Mouse (Mus musculus): ENCODE data around the gene Olfr672. TPM values are rescaled to one million over a fixed set of nuclear protein-coding genes. Genes with fewer than 3 reads are reported as not detected.
"Not testable (repeated sequence)": the region's sequence is repeated elsewhere in the genome, so short reads cannot be mapped to it uniquely, and the experiment has no call there.

The Olfr672 gene
- polyA plus RNA-seq (2016; fragmentation: Nextera tagmentation; extraction: Ambion mirVana) = not detected in 2 replicates

- no peak for ATAC-seq (ENCODE audit: low FRiP score, low read depth)
- H3K4me3 ChIP-seq = no peak within 1 kb of the TSS
- no peaks in the 10 kb centered on the region for H3K4me1 ChIP-seq
- H3K9me3 ChIP-seq = no peaks in the 10 kb centered on the region
- no peak within 1 kb of the TSS for H3K4me2 ChIP-seq (replicated peaks)
- no peak within 1 kb of the TSS for H3K27ac ChIP-seq (replicated peaks)
- H3K27me3 ChIP-seq = no peaks in the 10 kb centered on the region
- no peaks in the 10 kb centered on the region for H3K36me3 ChIP-seq
- no peak within 1 kb of the TSS for H3K9ac ChIP-seq (replicated peaks)
These were observed at the start of gene Olfr672 for GRCm38 (mm10) chr7:105001929-105002328. TSS of gene Olfr672 (minus strand) at chr7:105002029.

- not testable (repeated sequence) for H3K4me2 ChIP-seq (replicated peaks); H3K9ac ChIP-seq (replicated peaks); H3K4me3 ChIP-seq; H3K4me1 ChIP-seq; H3K27ac ChIP-seq (replicated peaks); ATAC-seq (ENCODE audit: low FRiP score, low read depth); H3K9me3 ChIP-seq; H3K36me3 ChIP-seq; H3K27me3 ChIP-seq
- WGBS = 64% methylated on average over 5 of the region's 5 CpGs
These were observed 32.0 kb upstream of the Olfr672 start for GRCm38 (mm10) chr7:105033836-105034235.

- no peak for ATAC-seq (ENCODE audit: low FRiP score, low read depth)
- Histone ChIP-seq H3K27ac (replicated peaks) (no peak within 1 kb of the TSS), H3K36me3 (no peaks in the 10 kb centered on the region), H3K4me2 (replicated peaks) (no peak within 1 kb of the TSS), H3K4me3 (no peak within 1 kb of the TSS), H3K9me3 (no peaks in the 10 kb centered on the region), H3K9ac (replicated peaks) (no peak within 1 kb of the TSS), H3K27me3 (no peaks in the 10 kb centered on the region), H3K4me1 (no peaks in the 10 kb centered on the region)
These were observed 30.6 kb upstream of the Olfr672 start, which contains the start of gene Olfr676 for GRCm38 (mm10) chr7:105032398-105032797. TSS of gene Olfr676 (plus strand) at chr7:105032698.

GRCm38 (mm10) chr7:105028360-105028759 is 26.5 kb upstream of the Olfr672 start, which contains the start of gene Olfr675:
TSS of gene Olfr675 (minus strand) at chr7:105028460.
- no peaks in the 10 kb centered on the region for H3K27me3 ChIP-seq
- no peak within 1 kb of the TSS for H3K9ac ChIP-seq (replicated peaks)
- no peak within 1 kb of the TSS for H3K4me3 ChIP-seq
- H3K27ac ChIP-seq (replicated peaks) = no peak within 1 kb of the TSS
- no peaks in the 10 kb centered on the region for H3K36me3 ChIP-seq
- ATAC-seq (ENCODE audit: low FRiP score, low read depth) = no peak
- WGBS = 81% methylated on average over 1 of the region's 1 CpGs
- H3K4me1 ChIP-seq = no peaks in the 10 kb centered on the region
- H3K4me2 ChIP-seq (replicated peaks) = no peak within 1 kb of the TSS
- no peaks in the 10 kb centered on the region for H3K9me3 ChIP-seq

- Histone ChIP-seq H3K4me2 (replicated peaks) (no peak overlapping the region), H3K4me1 (no peaks in the 10 kb centered on the region), H3K36me3 (no peaks in the 10 kb centered on the region), H3K27ac (replicated peaks) (no peak overlapping the region), H3K9me3 (no peaks in the 10 kb centered on the region), H3K9ac (replicated peaks) (no peak overlapping the region), H3K27me3 (no peaks in the 10 kb centered on the region), H3K4me3 (no peak overlapping the region)
- no peak for ATAC-seq (ENCODE audit: low FRiP score, low read depth)
- 44% methylated on average over 1 of the region's 1 CpGs for WGBS
These were observed 20.7 kb upstream of the Olfr672 start for GRCm38 (mm10) chr7:105022530-105022929.

- ATAC-seq (ENCODE audit: low FRiP score, low read depth) = no peak
- Histone ChIP-seq H3K9me3 (0 out of 2 replicates have a peak, but pooled peaks cover 6% of the 10 kb centered on the region), H3K4me1 (no peaks in the 10 kb centered on the region), H3K4me2 (replicated peaks) (no peak within 1 kb of the TSS), H3K4me3 (no peak within 1 kb of the TSS), H3K27me3 (no peaks in the 10 kb centered on the region), H3K27ac (replicated peaks) (no peak within 1 kb of the TSS), H3K9ac (replicated peaks) (no peak within 1 kb of the TSS), H3K36me3 (no peaks in the 10 kb centered on the region)
- 74% methylated on average over 1 of the region's 1 CpGs for WGBS
These were observed 22.8 kb downstream of the Olfr672 start, which contains the start of gene Olfr671 for GRCm38 (mm10) chr7:104979026-104979425. TSS of gene Olfr671 (minus strand) at chr7:104979126.

- not testable (repeated sequence) for H3K4me3 ChIP-seq; H3K9ac ChIP-seq (replicated peaks); H3K4me2 ChIP-seq (replicated peaks); H3K4me1 ChIP-seq; ATAC-seq (ENCODE audit: low FRiP score, low read depth); H3K27me3 ChIP-seq; H3K36me3 ChIP-seq; H3K9me3 ChIP-seq; H3K27ac ChIP-seq (replicated peaks)
- 75% methylated on average over 2 of the region's 2 CpGs for WGBS
These were observed 29.3 kb downstream of the Olfr672 start for GRCm38 (mm10) chr7:104972507-104972906.

GRCm38 (mm10) chr7:104962520-104962919 is 39.3 kb downstream of the Olfr672 start, which contains the start of gene Olfr670:
TSS of gene Olfr670 (minus strand) at chr7:104962620.
- 66% methylated on average over 1 of the region's 1 CpGs for WGBS

GRCm38 (mm10) chr7:104950234-104950633 is 51.6 kb downstream of the Olfr672 start:
- ATAC-seq (ENCODE audit: low FRiP score, low read depth) = not testable (repeated sequence)

More at GRCm38 (mm10) chr7:104962520-104962919, 39.3 kb downstream of the Olfr672 start, which contains the start of gene Olfr670:
- no peak for ATAC-seq (ENCODE audit: low FRiP score, low read depth)
- H3K4me1 ChIP-seq = no peaks in the 10 kb centered on the region
- no peaks in the 10 kb centered on the region for H3K9me3 ChIP-seq
- no peak within 1 kb of the TSS for H3K27ac ChIP-seq (replicated peaks)
- no peaks in the 10 kb centered on the region for H3K36me3 ChIP-seq
- no peak within 1 kb of the TSS for H3K4me2 ChIP-seq (replicated peaks)
- H3K4me3 ChIP-seq = no peak within 1 kb of the TSS
- no peaks in the 10 kb centered on the region for H3K27me3 ChIP-seq
- no peak within 1 kb of the TSS for H3K9ac ChIP-seq (replicated peaks)

More at GRCm38 (mm10) chr7:104950234-104950633, 51.6 kb downstream of the Olfr672 start:
- not testable (repeated sequence) for H3K4me2 ChIP-seq (replicated peaks); H3K4me1 ChIP-seq; H3K27ac ChIP-seq (replicated peaks); H3K36me3 ChIP-seq; H3K4me3 ChIP-seq; H3K9ac ChIP-seq (replicated peaks); H3K27me3 ChIP-seq; H3K9me3 ChIP-seq
- WGBS = 96% methylated on average over 16 of the region's 16 CpGs

Other genes starting within 250 kb of the Olfr672 start
- gene Usp17le, start 224.6 kb downstream of the Olfr672 start, polyA plus RNA-seq (2016; fragmentation: Nextera tagmentation; extraction: Ambion mirVana) = not detected in 2 replicates
- gene Usp17lb, start 159.4 kb downstream of the Olfr672 start, polyA plus RNA-seq (2016; fragmentation: Nextera tagmentation; extraction: Ambion mirVana) = not detected in 2 replicates
- gene Usp17la, start 145.0 kb downstream of the Olfr672 start, polyA plus RNA-seq (2016; fragmentation: Nextera tagmentation; extraction: Ambion mirVana) = not detected in 2 replicates
- gene Olfr665, start 124.0 kb downstream of the Olfr672 start, polyA plus RNA-seq (2016; fragmentation: Nextera tagmentation; extraction: Ambion mirVana) = not detected in 2 replicates
- not detected in 2 replicates for gene Olfr666, start 106.1 kb downstream of the Olfr672 start, polyA plus RNA-seq (2016; fragmentation: Nextera tagmentation; extraction: Ambion mirVana)
- gene Olfr667, start 80.5 kb downstream of the Olfr672 start, polyA plus RNA-seq (2016; fragmentation: Nextera tagmentation; extraction: Ambion mirVana) = not detected in 2 replicates
- not detected in 2 replicates for gene Olfr668, start 74.0 kb downstream of the Olfr672 start, polyA plus RNA-seq (2016; fragmentation: Nextera tagmentation; extraction: Ambion mirVana)
- gene Olfr669, start 67.8 kb downstream of the Olfr672 start, polyA plus RNA-seq (2016; fragmentation: Nextera tagmentation; extraction: Ambion mirVana) = not detected in 2 replicates
- not detected in 2 replicates for gene Olfr670, start 39.4 kb downstream of the Olfr672 start, polyA plus RNA-seq (2016; fragmentation: Nextera tagmentation; extraction: Ambion mirVana)
- not detected in 2 replicates for gene Olfr671, start 22.9 kb downstream of the Olfr672 start, polyA plus RNA-seq (2016; fragmentation: Nextera tagmentation; extraction: Ambion mirVana)
- not detected in 2 replicates for gene Olfr675, start 26.4 kb upstream of the Olfr672 start, polyA plus RNA-seq (2016; fragmentation: Nextera tagmentation; extraction: Ambion mirVana)
- gene Olfr676, start 30.7 kb upstream of the Olfr672 start, polyA plus RNA-seq (2016; fragmentation: Nextera tagmentation; extraction: Ambion mirVana) = not detected in 2 replicates
- not detected in 2 replicates for gene Olfr677, start 49.3 kb upstream of the Olfr672 start, polyA plus RNA-seq (2016; fragmentation: Nextera tagmentation; extraction: Ambion mirVana)
- gene Olfr678, start 62.4 kb upstream of the Olfr672 start, polyA plus RNA-seq (2016; fragmentation: Nextera tagmentation; extraction: Ambion mirVana) = not detected in 2 replicates
- not detected in 2 replicates for gene Olfr679, start 79.2 kb upstream of the Olfr672 start, polyA plus RNA-seq (2016; fragmentation: Nextera tagmentation; extraction: Ambion mirVana)
- gene Olfr680-ps1, start 90.8 kb upstream of the Olfr672 start, polyA plus RNA-seq (2016; fragmentation: Nextera tagmentation; extraction: Ambion mirVana) = not detected in 2 replicates
- gene Olfr681, start 114.8 kb upstream of the Olfr672 start, polyA plus RNA-seq (2016; fragmentation: Nextera tagmentation; extraction: Ambion mirVana) = not detected in 2 replicates
- not detected in 2 replicates for gene Olfr683, start 145.0 kb upstream of the Olfr672 start, polyA plus RNA-seq (2016; fragmentation: Nextera tagmentation; extraction: Ambion mirVana)
- gene Olfr684, start 161.6 kb upstream of the Olfr672 start, polyA plus RNA-seq (2016; fragmentation: Nextera tagmentation; extraction: Ambion mirVana) = not detected in 2 replicates
- gene Olfr685, start 184.0 kb upstream of the Olfr672 start, polyA plus RNA-seq (2016; fragmentation: Nextera tagmentation; extraction: Ambion mirVana) = not detected in 2 replicates
- gene Olfr686, start 205.5 kb upstream of the Olfr672 start, polyA plus RNA-seq (2016; fragmentation: Nextera tagmentation; extraction: Ambion mirVana) = not detected in 2 replicates